9 mouse cellular contexts compared by ENCODE assay signal in the genomic region with DNA sequence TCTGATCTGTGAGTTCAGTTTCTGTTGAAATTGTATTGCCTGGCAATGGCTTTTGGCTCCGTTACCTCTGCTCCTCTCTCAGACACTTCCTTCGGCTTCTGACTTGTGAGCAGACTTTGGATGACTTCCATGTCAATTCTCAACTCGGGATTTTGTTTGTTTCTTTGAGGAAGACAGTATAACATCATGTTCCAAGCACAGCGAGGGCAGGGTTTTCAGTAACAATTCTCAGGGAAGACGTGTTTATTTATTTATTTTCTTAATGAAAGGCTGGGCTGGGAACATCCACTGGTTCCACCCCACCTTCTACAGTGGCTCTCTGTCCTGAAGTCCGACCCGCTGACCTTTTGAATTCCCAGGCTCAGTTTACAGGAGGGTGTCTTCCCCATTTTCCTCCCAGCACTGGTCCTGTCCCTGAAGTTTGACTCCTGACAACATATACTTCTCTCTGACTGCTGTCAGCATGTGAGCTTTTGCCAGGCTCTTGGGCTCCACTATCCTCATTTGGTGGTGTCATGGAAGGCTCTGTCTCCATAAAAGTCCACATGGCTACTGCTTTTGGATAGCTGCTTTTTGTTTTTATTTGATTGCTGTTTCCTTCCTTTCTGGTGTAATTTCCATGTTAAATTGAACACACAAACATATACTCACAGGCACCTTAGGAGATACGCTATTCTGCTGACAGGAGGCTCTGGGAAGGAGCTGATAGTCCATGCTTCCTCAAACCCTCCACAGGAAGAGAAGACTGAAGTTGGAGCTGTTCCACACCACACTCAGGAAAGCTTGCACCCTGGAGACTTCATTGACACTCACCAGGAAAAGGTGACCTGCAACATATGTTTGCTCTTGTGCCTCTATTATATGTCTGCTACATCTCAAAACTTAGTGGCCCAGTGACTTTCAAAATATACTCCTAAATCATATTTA.
DNase-seq lines count a peak whose midpoint lies in the region; ATAC-seq lines count a peak whose summit lies in the region.
"Had no signal": no experiment of that assay in that cellular context is flagged by ENCODE, and none has a peak within 500 bp of the region (broad histone marks: within the 10 kb centered on the region; RNA-seq: fewer than 3 reads in every experiment).

No protein-coding gene starts in this region.

- H3K36me3 ChIP-seq in heart, embryonic 10.5 days, result no peaks in the 10 kb centered on the region
- no peaks in the 10 kb centered on the region for H3K36me3 ChIP-seq in heart, embryonic 16.5 days (ENCODE audit: control insufficient read depth, insufficient read depth)
- H3K36me3 ChIP-seq in lung, embryonic 15.5 days, result no peaks in the 10 kb centered on the region
- H3K36me3 ChIP-seq: limb, embryonic 15.5 days had no signal

- no peak overlapping the region for H3K4me3 ChIP-seq in heart, embryonic 10.5 days
- H3K4me3 ChIP-seq in heart, embryonic 16.5 days (ENCODE audit: low read length), result no peak overlapping the region
- no peak overlapping the region for H3K4me3 ChIP-seq in lung, embryonic 15.5 days
- H3K4me3 ChIP-seq: limb, embryonic 15.5 days had no signal

- H3K27me3 ChIP-seq in heart, embryonic 10.5 days (ENCODE audit: insufficient read depth, poor library complexity, severe bottlenecking), result no peaks in the 10 kb centered on the region
- H3K27me3 ChIP-seq in heart, embryonic 16.5 days (ENCODE audit: control insufficient read depth, insufficient read depth, low read length), result no peaks in the 10 kb centered on the region
- H3K27me3 ChIP-seq in lung, embryonic 15.5 days, result no peaks in the 10 kb centered on the region
- H3K27me3 ChIP-seq: limb, embryonic 15.5 days had no signal

- H3K9ac ChIP-seq in heart, embryonic 16.5 days (ENCODE audit: low read length), result no peak overlapping the region
- H3K9ac ChIP-seq in lung, embryonic 15.5 days, result no peak overlapping the region
- H3K9ac ChIP-seq: limb, embryonic 15.5 days had no signal

- no peak; the same call in 1 of the 2 replicates for ATAC-seq in heart, embryonic 16.5 days (replicated peaks; ENCODE audit: extremely low read depth, insufficient read depth, low FRiP score)
- peak; percentile 39; the same call in 1 of the 2 replicates for ATAC-seq in lung, embryonic 15.5 days (ENCODE audit: borderline replicate concordance, extremely low read depth, low FRiP score, low TSS enrichment)

- no peaks in the 10 kb centered on the region for H3K4me1 ChIP-seq in heart, embryonic 10.5 days
- 0 out of 2 replicates have a peak, but pooled peaks cover 2% of the 10 kb centered on the region for H3K4me1 ChIP-seq in heart, embryonic 16.5 days (ENCODE audit: control insufficient read depth, insufficient read depth, low read length)
- peaks cover 6% of the 10 kb centered on the region; the same call in 1 of the 2 replicates for H3K4me1 ChIP-seq in lung, embryonic 15.5 days
- H3K4me1 ChIP-seq: limb, embryonic 15.5 days had no signal

- H3K27ac ChIP-seq in heart, embryonic 10.5 days, result no peak overlapping the region
- H3K27ac ChIP-seq in heart, embryonic 16.5 days (ENCODE audit: low read length), result 0 out of 2 replicates have a peak overlapping the region, but pooled peaks have one; percentile 34
- H3K27ac ChIP-seq in lung, embryonic 15.5 days, result no peak overlapping the region; the same call in 1 of the 2 replicates
- H3K27ac ChIP-seq: limb, embryonic 15.5 days had no signal

- DNase-seq in heart, adult 11 months, result peak; percentile 96
- no peak for DNase-seq in heart, embryonic 10.5 days (ENCODE audit: low spot score)
- peak; percentile 80 for DNase-seq in heart, adult 8-10 months (ENCODE audit: low spot score)
- DNase-seq in right cerebral cortex, postnatal 25 days, result no peak
- no peak for DNase-seq in right cerebral cortex, postnatal 10 days (ENCODE audit: low spot score in 2 of 2)
- DNase-seq: thymus, postnatal 4 days had no signal

- WGBS in heart, embryonic 10.5 days, result 58% methylated on average over 8 of the region's 8 CpGs
- WGBS in heart, embryonic 16.5 days, result 51% methylated on average over 8 of the region's 8 CpGs
- WGBS in lung, embryonic 15.5 days, result 36% methylated on average over 8 of the region's 8 CpGs

- no peaks in the 10 kb centered on the region for H3K9me3 ChIP-seq in heart, embryonic 10.5 days
- no peaks in the 10 kb centered on the region for H3K9me3 ChIP-seq in heart, embryonic 16.5 days (replicated peaks; ENCODE audit: control insufficient read depth, low read length)
- H3K9me3 ChIP-seq in lung, embryonic 15.5 days, result no peaks in the 10 kb centered on the region
- H3K9me3 ChIP-seq: limb, embryonic 15.5 days had no signal

- H3K4me2 ChIP-seq in heart, embryonic 16.5 days (ENCODE audit: low read depth, low read length), result no peak overlapping the region
- H3K4me2 ChIP-seq in lung, embryonic 15.5 days, result no peak overlapping the region
- H3K4me2 ChIP-seq: limb, embryonic 15.5 days had no signal

Comparison
In these comparisons a context has a peak if more than half of its experiments do, and no peak if none do; other contexts are left out.
1. DNase-seq: peak in heart, adult 11 months (single experiment) and heart, adult 8-10 months (single experiment); none in heart, embryonic 10.5 days (single experiment), right cerebral cortex, postnatal 25 days (single experiment) and right cerebral cortex, postnatal 10 days (0 of 2).